Mouse (Mus musculus): ENCODE results near the gene Misp. TPM values are rescaled to one million over a fixed set of nuclear protein-coding genes. Genes with fewer than 3 reads are reported as not detected.

Gene Misp
- total RNA-seq, 1 experiment from 2014 or later = 1.0 TPM

- no peak for ATAC-seq (ENCODE audit: extremely low read depth, insufficient number of reproducible peaks, low FRiP score, poor library complexity, severe bottlenecking)
Measured at GRCm38 (mm10) chr10:79815671-79816494, 4.9 kb upstream of the Misp start.

- ATAC-seq (ENCODE audit: extremely low read depth, insufficient number of reproducible peaks, low FRiP score, poor library complexity, severe bottlenecking) = no peak
Measured at GRCm38 (mm10) chr10:79817111-79817510, 3.7 kb upstream of the Misp start.

- ATAC-seq (ENCODE audit: extremely low read depth, insufficient number of reproducible peaks, low FRiP score, poor library complexity, severe bottlenecking) = no peak
Measured at GRCm38 (mm10) chr10:79818225-79818624, 2.6 kb upstream of the Misp start.

GRCm38 (mm10) chr10:79819606-79820005 is 1.2 kb upstream of the Misp start:
- ATAC-seq (ENCODE audit: extremely low read depth, insufficient number of reproducible peaks, low FRiP score, poor library complexity, severe bottlenecking) = no peak

- no peak for ATAC-seq (ENCODE audit: extremely low read depth, insufficient number of reproducible peaks, low FRiP score, poor library complexity, severe bottlenecking)
Measured at GRCm38 (mm10) chr10:79820277-79820676, 512 bp upstream of the Misp start.

GRCm38 (mm10) chr10:79821731-79822130 is 942 bp downstream of the Misp start:
- ATAC-seq (ENCODE audit: extremely low read depth, insufficient number of reproducible peaks, low FRiP score, poor library complexity, severe bottlenecking) = no peak

- no peak for ATAC-seq (ENCODE audit: extremely low read depth, insufficient number of reproducible peaks, low FRiP score, poor library complexity, severe bottlenecking)
Measured at GRCm38 (mm10) chr10:79822372-79822771, 1.6 kb downstream of the Misp start.

GRCm38 (mm10) chr10:79823011-79823410 is 2.2 kb downstream of the Misp start:
- no peak for ATAC-seq (ENCODE audit: extremely low read depth, insufficient number of reproducible peaks, low FRiP score, poor library complexity, severe bottlenecking)

GRCm38 (mm10) chr10:79824413-79824812 is 3.6 kb downstream of the Misp start:
- ATAC-seq (ENCODE audit: extremely low read depth, insufficient number of reproducible peaks, low FRiP score, poor library complexity, severe bottlenecking) = no peak

GRCm38 (mm10) chr10:79831583-79831982 is 10.8 kb downstream of the Misp start:
- ATAC-seq (ENCODE audit: extremely low read depth, insufficient number of reproducible peaks, low FRiP score, poor library complexity, severe bottlenecking) = no peak

GRCm38 (mm10) chr10:79832026-79832785 is 11.4 kb downstream of the Misp start:
- no peak for ATAC-seq (ENCODE audit: extremely low read depth, insufficient number of reproducible peaks, low FRiP score, poor library complexity, severe bottlenecking)

- ATAC-seq (ENCODE audit: extremely low read depth, insufficient number of reproducible peaks, low FRiP score, poor library complexity, severe bottlenecking) = no peak
Measured at GRCm38 (mm10) chr10:79832786-79833181, 12.0 kb downstream of the Misp start.

- peak; percentile 84 for ATAC-seq (ENCODE audit: extremely low read depth, insufficient number of reproducible peaks, low FRiP score, poor library complexity, severe bottlenecking)
Measured at GRCm38 (mm10) chr10:79834769-79835398, 14.1 kb downstream of the Misp start.

- no peak for ATAC-seq (ENCODE audit: extremely low read depth, insufficient number of reproducible peaks, low FRiP score, poor library complexity, severe bottlenecking)
Measured at GRCm38 (mm10) chr10:79836918-79837317, 16.1 kb downstream of the Misp start.

- ATAC-seq (ENCODE audit: extremely low read depth, insufficient number of reproducible peaks, low FRiP score, poor library complexity, severe bottlenecking) = no peak
Measured at GRCm38 (mm10) chr10:79838151-79838550, 17.4 kb downstream of the Misp start.

GRCm38 (mm10) chr10:79840091-79840490 is 19.3 kb downstream of the Misp start:
- ATAC-seq (ENCODE audit: extremely low read depth, insufficient number of reproducible peaks, low FRiP score, poor library complexity, severe bottlenecking) = no peak

- 0 out of 2 replicates have a peak, but pooled peaks have one; percentile 16 for ATAC-seq (ENCODE audit: extremely low read depth, insufficient number of reproducible peaks, low FRiP score, poor library complexity, severe bottlenecking)
Measured at GRCm38 (mm10) chr10:79840644-79841551, 20.1 kb downstream of the Misp start.

- no peak for ATAC-seq (ENCODE audit: extremely low read depth, insufficient number of reproducible peaks, low FRiP score, poor library complexity, severe bottlenecking)
Measured at GRCm38 (mm10) chr10:79842322-79842721, 21.5 kb downstream of the Misp start.

GRCm38 (mm10) chr10:79843476-79843875 is 22.7 kb downstream of the Misp start:
- no peak for ATAC-seq (ENCODE audit: extremely low read depth, insufficient number of reproducible peaks, low FRiP score, poor library complexity, severe bottlenecking)

All from neutrophil, adult 5-6 weeks (primary cell).